Mouse (Mus musculus) forebrain, postnatal 0 days (tissue): Measurements from ENCODE around the gene Sh3bp5. TPM values are rescaled to one million over a fixed set of nuclear protein-coding genes. Genes with fewer than 3 reads are reported as not detected.

Experiments used
- ATAC-seq: fragments of 200-750 bp; cut with Nextera tagmentation; 2 replicates; pipeline ENCODE4 v1.8.0; 2017; ENCODE audit warnings: mild to moderate bottlenecking, moderate library complexity
- DNase-seq: peaks from one replicate; pipeline ENCODE4 v3.0.0-alpha.2; 2015
- H3K27ac ChIP-seq: fragments of 300-500 bp; sonication (generic); 2 replicates; pipeline ENCODE4 v1.5.1; 2014; ENCODE audit warnings: low read depth, mild to moderate bottlenecking, antibody characterized with exemption, low read length, moderate library complexity, mixed read lengths
- H3K27me3 ChIP-seq: fragments of 300-500 bp; sonication (generic); 2 replicates; pipeline ENCODE4 v1.6.1; 2014; ENCODE audit warnings: mild to moderate bottlenecking, low read length, mixed read lengths; ENCODE audit not compliant: insufficient read depth
- H3K36me3 ChIP-seq: fragments of 300-500 bp; sonication (generic); 2 replicates; pipeline ENCODE4 v1.6.1; 2014; ENCODE audit warnings: mild to moderate bottlenecking, moderate library complexity; ENCODE audit not compliant: insufficient read depth
- H3K4me1 ChIP-seq: fragments of 300-500 bp; sonication (generic); 2 replicates; pipeline ENCODE4 v1.6.1; 2014; ENCODE audit warnings: antibody characterized with exemption; ENCODE audit not compliant: insufficient read depth
- H3K4me2 ChIP-seq: fragments of 300-500 bp; sonication (generic); 2 replicates; pipeline ENCODE4 v1.6.1; 2014; ENCODE audit warnings: low read depth, mild to moderate bottlenecking, moderate library complexity
- H3K4me3 ChIP-seq: fragments of 300-500 bp; sonication (generic); 2 replicates; pipeline ENCODE4 v1.5.1; 2014; ENCODE audit warnings: low read depth, low read length, mixed read lengths
- H3K9ac ChIP-seq: fragments of 300-500 bp; sonication (generic); 2 replicates; pipeline ENCODE4 v1.6.1; 2014; ENCODE audit warnings: mild to moderate bottlenecking
- H3K9me3 ChIP-seq: fragments of 300-500 bp; sonication (generic); 2 replicates; pipeline ENCODE4 v1.6.1; 2016; ENCODE audit warnings: low read length
- CTCF ChIP-seq: sonication (generic); IDR thresholded peaks from 2 replicates; pipeline ENCODE4 v1.5.1; 2016; ENCODE audit warnings: antibody characterized with exemption, control low read depth, low read depth
- WGBS: fragments of 180-500 bp; shearing (Covaris S2); extraction: QIAGEN DNeasy Blood & Tissue Kit; methylation state at CpG from one replicate; pipeline ENCODE4 v1.1.7; 2014; 5-methylcytosine and 5-hydroxymethylcytosine counted together
- polyA plus RNA-seq: library from polyadenylated mRNA; unstranded; fragments of >200 nt; fragmentation: Nextera tagmentation; extraction: Ambion mirVana; gene quantifications from 2 replicates; pipeline ENCODE4 v1.2.1, GENCODE M21; 2015
- total RNA-seq: library from RNA; depleted of rRNA; stranded (reverse); fragments of >200 nt; gene quantifications from 2 replicates; pipeline ENCODE4 v1.2.3, GENCODE M21; 2014

Sh3bp5 gene
- total and polyA plus RNA-seq, 2 experiments from 2014 or later: 67.9 to 165 TPM

DNA sequence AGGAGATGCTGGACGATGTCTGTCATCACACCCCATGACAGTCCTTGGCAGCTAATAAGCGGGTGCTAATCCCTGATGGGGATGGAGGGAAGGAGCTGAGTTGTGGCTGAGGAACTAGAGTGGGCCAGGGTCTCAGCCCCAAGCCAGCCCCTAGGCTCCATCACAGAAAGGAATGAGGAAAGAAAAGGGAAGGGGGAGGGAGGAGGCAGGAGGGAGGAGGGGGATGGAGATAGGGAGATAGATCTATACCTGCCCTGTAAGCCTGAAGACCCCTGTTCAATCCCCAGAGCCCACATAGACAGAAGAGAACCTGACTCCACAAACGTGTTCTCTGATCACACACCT is 42.4 kb downstream of the Sh3bp5 start:
- WGBS: 84% methylated on average over 3 of the region's 3 CpGs
- no peak overlapping the region for H3K4me2 ChIP-seq
- H3K9me3 ChIP-seq: no peaks in the 10 kb centered on the region
- no peak overlapping the region for H3K27ac ChIP-seq
- no peaks in the 10 kb centered on the region for H3K27me3 ChIP-seq
- 0 out of 2 replicates have a peak, but pooled peaks cover 6% of the 10 kb centered on the region for H3K36me3 ChIP-seq
- no peaks in the 10 kb centered on the region for H3K4me1 ChIP-seq
- DNase-seq (no peak), ATAC-seq (no peak)
- no peak overlapping the region for H3K9ac ChIP-seq
- H3K4me3 ChIP-seq: no peak overlapping the region
- TF ChIP-seq CTCF: no peak

DNA sequence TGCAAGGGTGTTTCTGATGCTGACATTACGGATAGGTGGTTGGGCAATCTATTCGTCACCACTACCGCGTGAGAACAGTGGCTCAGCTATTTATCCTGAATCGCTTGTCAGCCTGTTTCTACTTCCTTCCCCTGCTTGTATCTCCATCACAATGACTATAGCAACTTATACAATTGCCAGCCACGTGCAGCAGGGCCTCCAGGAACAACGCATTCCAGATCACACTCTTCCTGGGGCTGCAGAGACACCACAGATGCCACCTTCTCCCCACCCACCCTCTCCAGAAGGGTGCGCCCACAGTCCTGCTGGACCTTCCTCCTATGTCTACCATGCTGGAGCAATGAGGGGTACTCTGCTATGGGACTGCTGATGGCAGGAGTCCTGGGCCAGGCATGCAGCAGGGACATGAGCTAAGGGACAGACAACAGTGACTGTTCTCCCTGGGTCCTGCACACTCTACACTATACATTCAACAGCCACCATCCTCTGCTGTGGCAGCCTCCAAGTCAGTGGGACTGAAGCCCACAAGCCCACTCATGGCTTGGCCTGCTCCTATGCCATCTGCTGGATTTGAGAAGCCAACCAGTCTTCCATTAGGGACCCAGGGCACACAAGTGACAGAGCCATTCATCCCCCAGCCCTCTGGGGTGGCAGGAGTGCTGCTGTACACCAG is 42.9 kb downstream of the Sh3bp5 start:
- H3K4me2 ChIP-seq: no peak overlapping the region
- H3K9ac ChIP-seq: no peak overlapping the region
- H3K27ac ChIP-seq: no peak overlapping the region
- no peaks in the 10 kb centered on the region for H3K4me1 ChIP-seq
- H3K36me3 ChIP-seq: 0 out of 2 replicates have a peak, but pooled peaks cover 5% of the 10 kb centered on the region
- TF ChIP-seq CTCF: no peak
- no peak overlapping the region for H3K4me3 ChIP-seq
- DNase-seq (no peak), ATAC-seq (no peak)
- no peaks in the 10 kb centered on the region for H3K27me3 ChIP-seq
- 62% methylated on average over 8 of the region's 8 CpGs for WGBS
- no peaks in the 10 kb centered on the region for H3K9me3 ChIP-seq

DNA sequence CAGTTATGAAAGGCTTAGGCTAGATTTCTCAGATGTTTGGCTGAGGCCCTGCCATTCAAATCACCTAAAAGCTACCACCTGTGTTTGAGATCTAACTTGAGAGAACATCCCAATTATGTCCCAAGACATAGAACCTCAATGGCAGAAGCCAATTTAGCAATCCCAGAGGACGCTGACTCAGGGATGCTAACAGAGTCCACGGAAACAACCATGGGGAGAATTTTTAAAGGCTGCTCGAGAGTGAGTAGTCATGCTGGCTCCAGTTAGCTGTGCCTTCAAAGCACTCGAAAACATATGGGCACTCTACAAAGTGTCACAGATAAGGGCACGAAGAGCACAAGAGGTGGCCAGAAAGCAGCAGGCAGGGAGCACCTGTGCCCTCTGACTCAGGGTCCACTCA is 43.6 kb downstream of the Sh3bp5 start:
- H3K9me3 ChIP-seq: no peaks in the 10 kb centered on the region
- H3K27ac ChIP-seq: no peak overlapping the region
- H3K27me3 ChIP-seq: no peaks in the 10 kb centered on the region
- H3K9ac ChIP-seq: no peak overlapping the region
- no peak overlapping the region for H3K4me2 ChIP-seq
- TF ChIP-seq CTCF: no peak
- no peaks in the 10 kb centered on the region for H3K4me1 ChIP-seq
- no peak for DNase-seq
- H3K36me3 ChIP-seq: no peaks in the 10 kb centered on the region
- 79% methylated on average over 5 of the region's 5 CpGs for WGBS
- no peak for ATAC-seq
- H3K4me3 ChIP-seq: no peak overlapping the region

DNA sequence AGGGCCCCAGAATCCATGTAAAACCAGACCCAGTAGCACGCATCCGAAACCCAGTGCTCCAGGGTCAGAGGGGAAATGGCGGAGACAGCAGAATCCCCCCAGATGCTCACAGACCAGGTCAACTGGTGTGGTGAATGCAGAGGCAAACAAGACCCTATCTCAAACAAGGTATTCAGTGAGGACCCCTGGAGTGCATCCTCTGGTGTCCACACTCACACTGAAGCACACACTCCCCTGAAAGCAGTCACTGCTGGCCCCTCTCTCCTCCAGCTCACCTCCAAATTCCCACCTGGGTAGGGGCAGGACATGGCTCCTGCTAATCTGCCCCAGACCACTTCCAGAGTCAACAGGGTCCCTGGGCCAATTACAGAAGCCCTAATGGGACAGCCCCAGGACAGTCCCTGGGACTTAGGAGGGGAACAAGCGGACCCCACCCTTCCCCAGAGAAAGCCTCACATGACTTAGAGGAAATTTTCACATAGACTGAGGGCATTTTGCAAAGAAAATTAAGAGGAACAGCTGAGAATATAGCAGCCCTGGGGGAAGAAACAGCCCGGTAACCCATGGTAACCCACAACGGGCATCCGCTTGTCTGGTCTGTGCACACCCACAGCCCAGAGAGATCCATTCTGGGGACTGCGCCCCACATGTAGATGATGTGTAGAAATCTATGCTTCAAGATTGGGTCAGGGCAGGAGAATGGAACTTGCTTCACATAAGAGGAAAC is 46.3 kb downstream of the Sh3bp5 start:
- Histone ChIP-seq H3K27ac (no peak overlapping the region), H3K9me3 (no peaks in the 10 kb centered on the region), H3K4me3 (no peak overlapping the region), H3K4me2 (no peak overlapping the region), H3K36me3 (peaks cover 8% of the 10 kb centered on the region; the same call in 1 of the 2 replicates), H3K4me1 (no peaks in the 10 kb centered on the region), H3K9ac (no peak overlapping the region), H3K27me3 (no peaks in the 10 kb centered on the region)
- WGBS: 91% methylated on average over 8 of the region's 8 CpGs
- ATAC-seq (no peak), DNase-seq (no peak)
- no peak for TF ChIP-seq CTCF

DNA sequence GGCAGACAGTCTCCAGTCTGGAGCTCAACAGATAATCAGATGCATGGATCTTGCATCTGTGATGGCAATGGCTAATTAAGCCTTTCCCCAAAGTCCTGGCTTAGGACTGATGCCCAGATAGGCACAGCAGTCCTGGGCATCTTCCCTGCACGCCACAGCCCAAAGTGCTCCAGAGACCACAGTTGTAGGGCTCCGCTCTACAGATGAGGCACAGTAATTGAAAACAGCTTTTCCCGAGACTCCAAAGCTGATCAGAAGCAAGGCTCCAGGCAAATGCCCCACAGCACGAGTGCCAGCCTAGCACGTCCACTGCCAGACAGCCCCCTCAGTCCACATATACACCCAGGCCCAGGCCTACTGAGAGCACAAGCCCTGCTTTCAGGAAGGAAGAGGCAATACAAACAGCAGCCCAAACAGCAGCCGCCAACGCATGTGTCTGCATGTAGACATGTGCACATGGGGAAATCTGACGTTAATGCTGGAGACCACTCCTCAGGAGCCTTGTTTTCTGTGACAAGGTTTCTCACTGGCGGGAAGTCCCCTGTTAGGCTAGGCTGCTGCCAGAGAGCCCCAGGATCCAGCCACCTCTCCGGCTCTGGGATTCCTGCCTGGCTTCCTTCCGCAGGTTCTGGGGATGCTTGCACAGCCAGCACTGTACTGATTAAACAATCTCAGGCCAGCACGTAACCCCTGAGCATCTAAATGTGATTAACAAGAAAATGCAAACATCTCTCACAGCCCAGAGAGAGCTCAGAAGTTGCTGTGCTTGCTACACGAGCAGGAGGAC is 47.6 kb downstream of the Sh3bp5 start:
- no peaks in the 10 kb centered on the region for H3K9me3 ChIP-seq

DNA sequence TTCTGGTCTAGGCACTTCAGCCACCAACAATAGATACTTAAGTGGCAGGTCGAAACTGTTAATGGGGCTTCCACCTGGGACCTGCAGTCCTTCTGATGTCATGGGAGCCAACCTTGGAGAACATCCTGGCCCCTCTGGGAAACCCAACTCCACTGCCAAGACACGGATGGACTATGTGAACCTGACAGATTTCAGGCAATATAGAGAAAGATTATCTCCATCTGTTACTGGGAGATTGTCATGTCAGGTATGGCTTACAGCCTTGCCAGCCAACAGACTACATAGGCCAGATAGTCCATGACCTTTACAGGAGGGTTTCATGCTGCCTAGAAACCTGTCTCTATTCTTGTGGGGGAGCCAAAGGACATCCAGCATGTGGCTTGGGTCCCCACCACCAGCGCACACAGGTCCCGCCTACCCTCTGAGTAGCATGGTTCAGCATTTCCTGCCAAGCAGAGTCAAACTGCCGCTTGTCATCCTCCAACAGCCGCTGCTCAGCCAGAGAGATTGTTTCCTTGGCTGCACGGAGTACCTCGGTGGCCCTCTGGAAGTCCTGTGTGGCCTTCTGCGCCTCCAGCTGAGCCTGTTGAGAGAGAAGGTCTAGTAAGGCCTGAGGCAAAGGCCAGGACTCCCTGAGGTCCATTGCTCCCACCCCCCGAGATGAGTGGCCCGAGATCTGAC is 48.4 kb downstream of the Sh3bp5 start:
- WGBS: 82% methylated on average over 11 of the region's 11 CpGs
- Histone ChIP-seq H3K36me3 (peaks cover 12% of the 10 kb centered on the region; the same call in 1 of the 2 replicates), H3K4me1 (no peaks in the 10 kb centered on the region), H3K9me3 (no peaks in the 10 kb centered on the region), H3K27ac (no peak overlapping the region), H3K4me3 (no peak overlapping the region), H3K27me3 (no peaks in the 10 kb centered on the region), H3K4me2 (no peak overlapping the region), H3K9ac (no peak overlapping the region)
- DNase-seq (no peak), ATAC-seq (no peak)
- no peak for TF ChIP-seq CTCF

More for the DNA sequence above, 47.6 kb downstream of the Sh3bp5 start:
- Histone ChIP-seq H3K4me2 (no peak overlapping the region), H3K36me3 (peaks cover 9% of the 10 kb centered on the region; the same call in 1 of the 2 replicates), H3K27ac (no peak overlapping the region), H3K4me1 (no peaks in the 10 kb centered on the region), H3K27me3 (no peaks in the 10 kb centered on the region), H3K4me3 (no peak overlapping the region), H3K9ac (no peak overlapping the region)
- DNase-seq: no peak
- no peak for ATAC-seq
- no peak for TF ChIP-seq CTCF
- 76% methylated on average over 13 of the region's 13 CpGs for WGBS
